Mouse (Mus musculus) urinary bladder, postnatal 36 days (tissue): ENCODE data around the gene B3galt5.
A peak's percentile ranks its signal among the peaks of the same experiment; 100 is the strongest.

Experiments
- DNase-seq, 2 experiments: peaks; one replicate each; pipeline ENCODE4 v3.0.0; 2022; ENCODE audit warnings: low spot score in 2 of 2, mixed read lengths in 1 of 2

B3galt5 gene

DNA sequence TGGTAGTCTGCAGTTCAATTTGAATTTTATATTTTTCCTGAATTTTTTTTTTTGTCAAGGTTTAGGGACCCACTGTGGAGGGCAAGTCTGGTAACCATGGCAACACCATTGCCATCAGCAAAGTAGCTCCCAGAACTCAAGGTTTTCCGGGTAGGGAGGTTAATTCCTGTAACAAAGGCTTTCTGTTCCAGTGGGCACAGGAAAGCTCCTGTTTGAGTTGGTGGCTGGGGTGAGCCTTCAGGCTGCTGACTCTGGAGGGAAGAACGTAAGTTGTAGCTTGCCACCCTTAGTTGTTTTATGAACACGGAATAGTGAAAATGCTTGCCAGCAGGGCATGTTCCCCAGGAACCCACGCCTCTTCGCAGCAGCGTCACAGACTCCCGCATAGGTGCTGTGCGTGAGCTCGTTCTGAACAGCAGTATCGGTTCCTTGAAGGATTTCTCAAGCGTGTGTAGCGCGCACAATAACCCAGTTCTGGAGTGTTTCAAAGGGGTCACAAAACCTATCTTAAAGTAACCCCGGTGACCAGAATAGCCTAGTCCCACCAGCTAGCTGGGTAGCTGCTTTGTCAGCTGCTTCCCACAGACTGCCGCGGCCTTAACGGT lies at the start of gene B3galt5:
Gene B3galt5 (plus strand): TSS at position 436 of the 605 bp plus-strand sequence.
- DNase-seq: no peak

- DNase-seq: no peak
These were observed 48.0 kb upstream of the B3galt5 start for GRCm38 (mm10) chr16:96187619-96188018.

- peak; percentile 98 to 99 for DNase-seq
These were observed 43.8 kb upstream of the B3galt5 start, which contains the start of gene Lca5l for GRCm38 (mm10) chr16:96191531-96192506. Lca5l (minus strand) TSS chr16:96192271.

GRCm38 (mm10) chr16:96199913-96200701 lies 35.5 kb upstream of the B3galt5 start, which contains the start of gene Sh3bgr:
Sh3bgr (plus strand) TSS chr16:96200450.
- DNase-seq: peak; percentile 42 to 68

GRCm38 (mm10) chr16:96200702-96201028 lies 34.9 kb upstream of the B3galt5 start:
- no peak for DNase-seq

GRCm38 (mm10) chr16:96201485-96202232 lies 33.9 kb upstream of the B3galt5 start:
- DNase-seq: no peak

DNA sequence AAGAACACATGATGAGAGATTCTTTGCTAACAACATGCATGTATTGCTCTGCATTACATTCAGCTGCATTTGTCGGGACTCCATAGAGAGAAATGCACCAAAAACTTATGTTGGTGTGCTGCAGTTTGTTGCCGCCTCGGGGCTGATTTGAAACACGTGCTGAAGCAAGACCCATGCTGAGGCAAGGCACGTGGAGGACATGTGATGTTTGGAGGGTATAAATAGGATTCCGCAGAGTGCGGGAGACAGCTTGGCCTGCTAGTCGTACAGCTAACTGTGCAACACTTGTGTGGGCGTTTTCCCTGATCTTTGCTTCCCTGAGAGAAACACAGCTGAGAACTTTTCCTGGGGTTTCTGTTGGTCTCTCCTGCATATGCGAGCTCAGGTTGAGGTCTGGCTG lies 25.8 kb upstream of the B3galt5 start:
- DNase-seq: no peak

- DNase-seq: no peak
These were observed 24.7 kb upstream of the B3galt5 start for GRCm38 (mm10) chr16:96210856-96211255.

DNA sequence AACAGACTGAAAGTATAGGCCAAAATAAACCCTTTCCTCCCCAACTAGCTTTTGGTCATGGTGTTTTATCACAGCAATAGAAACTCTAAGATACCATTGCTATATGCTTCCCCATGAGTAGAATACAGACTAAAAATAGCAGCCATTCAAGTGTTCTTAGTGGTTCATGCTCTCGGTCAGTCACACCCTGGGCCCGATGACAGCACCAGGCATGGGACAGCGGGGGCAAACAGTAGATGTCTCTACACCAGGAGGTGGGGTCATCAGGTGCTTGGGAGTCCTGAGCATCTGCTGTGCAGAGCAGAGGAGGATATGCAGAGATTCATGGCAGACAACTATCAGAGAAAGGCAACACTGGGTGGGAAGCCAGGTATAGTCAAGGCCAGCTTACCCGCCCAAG lies 22.6 kb upstream of the B3galt5 start:
- no peak for DNase-seq

GRCm38 (mm10) chr16:96221491-96221890 lies 14.1 kb upstream of the B3galt5 start:
- DNase-seq: no peak

DNA sequence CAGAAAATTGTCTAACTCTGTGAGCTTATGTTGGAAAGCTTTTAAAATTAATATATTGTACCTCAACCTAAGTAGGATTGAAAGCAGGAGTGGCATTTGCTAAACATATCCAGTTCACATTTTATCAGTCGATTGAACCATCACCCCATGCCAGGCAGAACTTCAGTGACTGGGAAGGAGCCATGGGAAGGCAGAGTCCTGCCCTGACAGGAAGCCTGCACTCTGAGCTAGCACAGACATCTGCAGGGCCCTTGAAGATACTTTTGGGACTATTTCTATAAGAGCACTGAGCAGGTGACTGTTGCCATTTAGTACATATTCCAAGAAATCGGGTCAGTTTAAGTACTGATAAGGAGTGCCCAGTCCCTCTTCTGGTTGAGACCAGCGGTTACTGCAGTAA lies 13.6 kb upstream of the B3galt5 start:
- no peak for DNase-seq

- no peak for DNase-seq
These were observed 13.1 kb upstream of the B3galt5 start for GRCm38 (mm10) chr16:96222452-96222851.

DNA sequence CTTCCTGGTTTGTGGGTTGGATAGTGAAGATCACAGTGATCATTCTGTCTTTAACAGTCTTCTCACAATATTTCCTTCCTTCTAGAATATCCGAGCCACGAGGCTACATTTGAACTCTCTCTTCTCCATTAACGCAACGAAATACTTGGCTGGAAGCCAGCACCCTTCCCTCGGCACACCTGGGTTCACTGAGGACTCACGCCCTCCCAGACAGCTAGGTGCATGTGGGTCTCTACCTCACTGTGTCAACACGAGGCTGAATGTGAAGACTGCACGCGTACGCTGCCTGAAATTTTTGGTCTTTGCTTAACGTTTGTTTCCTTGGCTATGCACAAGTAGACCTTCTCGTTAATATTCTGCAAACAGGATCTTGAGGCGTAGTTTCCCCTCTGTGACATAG lies 7.2 kb upstream of the B3galt5 start:
- DNase-seq: no peak

DNA sequence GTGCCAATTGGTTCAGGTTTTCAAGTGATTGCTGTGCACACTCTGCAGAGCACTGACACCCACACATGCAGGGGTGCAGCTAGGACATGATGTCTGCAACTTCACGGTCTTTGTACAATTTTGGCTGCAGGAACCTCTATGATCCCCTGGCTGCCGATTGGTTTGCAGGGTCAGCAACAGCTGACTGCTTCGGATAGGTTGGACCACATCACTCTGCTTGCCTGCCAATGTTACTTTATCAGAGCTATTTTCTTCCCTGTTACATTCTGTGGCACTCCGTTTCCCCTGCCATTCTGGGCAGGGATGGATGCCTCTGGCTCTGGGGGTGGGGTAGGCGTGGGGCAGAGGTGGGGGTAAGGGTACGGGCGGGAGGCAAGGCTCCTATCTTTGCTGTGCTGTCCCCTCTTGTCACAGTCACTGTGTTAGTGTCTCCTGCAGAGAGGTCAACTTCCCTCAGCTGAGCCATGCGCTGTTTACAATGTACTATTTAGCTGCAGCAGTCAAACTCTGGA lies 6.5 kb upstream of the B3galt5 start:
- no peak for DNase-seq

GRCm38 (mm10) chr16:96230411-96230810 lies 5.2 kb upstream of the B3galt5 start:
- DNase-seq: peak; percentile 62 to 69

- no peak for DNase-seq
These were observed 4.3 kb upstream of the B3galt5 start for GRCm38 (mm10) chr16:96231251-96231650.

GRCm38 (mm10) chr16:96231974-96232373 lies 3.6 kb upstream of the B3galt5 start:
- no peak for DNase-seq

DNA sequence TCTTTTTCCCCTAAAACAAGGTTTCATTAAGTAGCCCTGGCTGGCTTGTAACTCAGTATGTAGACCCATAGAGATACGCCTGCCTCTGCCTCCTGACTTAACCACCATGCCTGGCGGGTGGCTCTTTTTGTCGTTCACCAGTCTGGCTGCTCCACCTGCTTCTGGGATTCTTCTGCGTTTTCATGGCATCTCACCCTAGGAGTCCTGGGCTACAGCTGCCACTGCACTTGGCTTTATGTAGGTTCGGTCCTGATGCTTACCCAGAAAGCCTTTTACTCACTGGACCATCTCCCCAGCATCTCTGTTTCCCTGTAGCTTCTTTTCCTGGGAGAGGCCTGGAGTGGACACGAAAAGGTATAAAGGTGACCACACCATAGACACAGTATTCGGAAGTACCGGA lies 1.6 kb upstream of the B3galt5 start:
- DNase-seq: no peak

- DNase-seq: no peak
These were observed 8.9 kb downstream of the B3galt5 start for GRCm38 (mm10) chr16:96244496-96244895.

- DNase-seq: no peak
These were observed 14.0 kb downstream of the B3galt5 start for GRCm38 (mm10) chr16:96249635-96250034.

DNA sequence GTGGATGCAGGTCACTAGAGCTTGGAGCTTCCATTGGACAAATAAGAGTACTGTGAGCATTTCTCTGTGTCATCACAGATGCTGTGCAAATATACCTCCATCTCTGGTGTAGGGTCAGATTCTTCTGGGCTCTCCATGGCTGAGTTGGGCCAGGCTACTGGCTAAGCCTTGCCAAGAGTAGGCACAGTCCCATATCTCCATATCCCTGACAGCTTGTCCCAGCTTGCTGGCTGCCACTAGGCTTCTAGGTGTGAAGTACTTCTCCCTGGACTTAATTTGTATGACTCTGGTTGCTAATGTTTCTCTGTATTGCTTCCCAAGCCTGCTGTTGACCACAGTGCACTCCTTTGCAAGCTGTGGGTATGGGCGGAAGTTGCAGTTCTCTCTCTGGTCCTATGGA lies 16.5 kb downstream of the B3galt5 start:
- no peak for DNase-seq
